Mouse (Mus musculus) heart, embryonic 16.5 days (tissue): ENCODE data around the gene Dnajc5. TPM values are rescaled to one million over a fixed set of nuclear protein-coding genes. Genes with fewer than 3 reads are reported as not detected.

Source experiments
- ATAC-seq: fragments of 200-750 bp; cut with Nextera tagmentation; replicated peaks from 2 replicates; pipeline ENCODE4 v1.8.0; 2017; ENCODE audit warnings: moderate number of reproducible peaks; ENCODE audit not compliant: insufficient read depth, low FRiP score; ENCODE audit errors: extremely low read depth
- H3K27ac ChIP-seq: fragments of 300-500 bp; sonication (generic); 2 replicates; pipeline ENCODE4 v1.5.1; 2014; ENCODE audit warnings: mild to moderate bottlenecking, low read length, control low read depth, moderate library complexity
- H3K27me3 ChIP-seq: fragments of 300-500 bp; sonication (generic); 2 replicates; pipeline ENCODE4 v1.6.1; 2014; ENCODE audit warnings: low read length, mixed read lengths; ENCODE audit not compliant: control insufficient read depth, insufficient read depth
- H3K36me3 ChIP-seq: fragments of 300-500 bp; sonication (generic); 2 replicates; pipeline ENCODE4 v1.6.1; 2014; ENCODE audit not compliant: control insufficient read depth, insufficient read depth
- H3K4me1 ChIP-seq: fragments of 300-500 bp; sonication (generic); 2 replicates; pipeline ENCODE4 v1.6.1; 2014; ENCODE audit warnings: low read length, mixed read lengths; ENCODE audit not compliant: control insufficient read depth, insufficient read depth
- H3K4me2 ChIP-seq: fragments of 300-500 bp; sonication (generic); 2 replicates; pipeline ENCODE4 v1.6.1; 2014; ENCODE audit warnings: low read depth, mild to moderate bottlenecking, control low read depth, low read length
- H3K4me3 ChIP-seq: fragments of 300-500 bp; sonication (generic); 2 replicates; pipeline ENCODE4 v1.5.1; 2014; ENCODE audit warnings: mild to moderate bottlenecking, control low read depth, low read length
- H3K9ac ChIP-seq: fragments of 300-500 bp; sonication (generic); 2 replicates; pipeline ENCODE4 v1.6.1; 2014; ENCODE audit warnings: low read length, control low read depth
- H3K9me3 ChIP-seq: fragments of 300-500 bp; sonication (generic); replicated peaks from 2 replicates; pipeline ENCODE4 v1.6.1; 2016; ENCODE audit warnings: low read length; ENCODE audit not compliant: control insufficient read depth
- WGBS: fragments of 180-500 bp; shearing (Covaris S2); extraction: QIAGEN DNeasy Blood & Tissue Kit; methylation state at CpG from one replicate; pipeline ENCODE4 v1.1.7; 2014; 5-methylcytosine and 5-hydroxymethylcytosine counted together
- polyA plus RNA-seq: library from polyadenylated mRNA; unstranded; fragments of >200 nt; fragmentation: Nextera tagmentation; extraction: Ambion mirVana; gene quantifications from 2 replicates; pipeline ENCODE4 v1.2.1, GENCODE M21; 2015

The Dnajc5 gene
- polyA plus RNA-seq, 1 experiment from 2014 or later = 77.9 TPM

DNA sequence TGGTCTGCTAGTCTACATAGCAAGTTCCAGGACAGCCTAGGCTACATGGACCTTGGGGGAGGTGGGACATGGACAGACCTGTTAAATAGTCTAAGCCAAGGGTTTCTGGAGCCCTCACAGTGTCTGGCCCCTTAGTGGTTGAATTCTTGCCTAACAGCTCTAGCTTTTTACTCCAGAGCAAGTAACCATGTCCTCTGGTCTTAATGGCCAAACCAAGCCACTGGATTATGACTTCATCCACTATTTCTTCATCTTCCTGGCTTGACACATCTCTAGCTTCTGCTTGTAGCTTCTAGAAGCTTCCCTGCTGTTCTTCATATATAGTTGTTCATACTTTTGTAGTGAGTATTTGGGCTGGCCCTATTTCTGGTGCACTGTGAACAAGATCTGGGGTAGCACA lies 33.5 kb downstream of the Dnajc5 start:
- Histone ChIP-seq H3K4me1 (no peaks in the 10 kb centered on the region), H3K4me3 (no peak overlapping the region), H3K9ac (no peak overlapping the region), H3K36me3 (peaks cover 40% of the 10 kb centered on the region), H3K9me3 (no peaks in the 10 kb centered on the region), H3K4me2 (no peak overlapping the region), H3K27ac (no peak overlapping the region), H3K27me3 (no peaks in the 10 kb centered on the region)
- ATAC-seq = no peak

DNA sequence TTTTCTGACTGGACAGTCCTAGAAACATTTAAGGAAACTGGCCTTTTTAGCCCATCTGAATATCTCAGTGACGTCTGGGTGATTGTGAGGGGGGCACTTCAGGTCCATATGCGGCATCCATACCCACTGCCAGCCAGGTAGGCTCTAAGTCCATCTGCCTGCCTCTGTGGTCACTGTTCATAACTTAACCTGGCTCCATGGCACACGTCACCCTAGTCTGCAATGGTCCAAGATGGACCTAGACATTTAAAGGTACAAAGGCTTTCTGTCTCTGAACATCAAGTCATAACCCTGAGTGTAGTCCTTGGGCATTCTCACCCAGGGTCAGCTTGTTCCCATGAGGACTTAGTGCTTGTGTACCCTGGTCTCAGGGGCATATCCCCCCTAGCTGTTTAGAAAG lies 47.1 kb downstream of the Dnajc5 start:
- ATAC-seq = no peak
- H3K4me1 ChIP-seq = no peaks in the 10 kb centered on the region
- H3K9me3 ChIP-seq = 0 out of 2 replicates have a peak, but pooled peaks cover 3% of the 10 kb centered on the region
- H3K27ac ChIP-seq = no peak overlapping the region
- H3K36me3 ChIP-seq = no peaks in the 10 kb centered on the region; the same call in 1 of the 2 replicates
- 88% methylated on average over 3 of the region's 3 CpGs for WGBS
- H3K27me3 ChIP-seq = no peaks in the 10 kb centered on the region
- H3K9ac ChIP-seq = no peak overlapping the region
- H3K4me3 ChIP-seq = no peak overlapping the region
- no peak overlapping the region for H3K4me2 ChIP-seq

DNA sequence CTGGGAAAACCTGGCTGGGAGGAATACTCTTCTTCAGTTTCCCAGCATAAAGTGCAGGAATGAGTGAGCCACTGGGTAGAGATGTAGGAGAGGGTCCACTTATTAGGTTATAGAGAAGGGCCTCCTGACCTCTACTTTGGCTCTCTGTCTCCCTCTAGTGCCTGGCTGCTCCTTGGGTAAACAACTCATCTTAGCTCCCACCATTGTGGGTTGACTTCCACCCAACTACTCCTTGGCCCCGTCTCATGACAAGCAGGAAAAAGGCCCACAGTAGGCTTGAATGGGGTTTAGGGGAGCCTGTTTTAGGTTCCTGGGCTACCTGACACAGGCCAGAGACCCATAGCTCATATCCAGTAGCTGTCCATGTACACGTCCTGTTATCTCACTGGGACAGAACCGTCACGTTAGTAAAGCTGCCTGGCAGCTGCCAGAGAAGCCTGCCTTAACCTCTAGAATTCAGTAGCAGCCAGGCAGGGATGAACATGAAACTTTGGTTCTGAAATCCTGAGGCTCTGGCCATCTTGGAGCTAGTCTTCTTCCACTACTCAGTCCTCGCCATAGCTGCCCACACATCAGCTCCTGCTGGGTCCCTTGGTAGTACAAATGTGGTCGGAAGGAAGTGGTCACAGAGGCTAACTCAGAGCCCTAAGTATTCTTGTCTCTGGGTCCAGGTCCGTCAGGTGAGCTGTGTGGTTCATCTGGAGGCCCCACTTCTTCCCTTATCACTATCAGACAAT lies 48.2 kb downstream of the Dnajc5 start:
- Histone ChIP-seq H3K4me1 (no peaks in the 10 kb centered on the region), H3K9ac (no peak overlapping the region), H3K27me3 (no peaks in the 10 kb centered on the region), H3K4me2 (no peak overlapping the region), H3K4me3 (no peak overlapping the region), H3K36me3 (no peaks in the 10 kb centered on the region; the same call in 1 of the 2 replicates), H3K9me3 (0 out of 2 replicates have a peak, but pooled peaks cover 3% of the 10 kb centered on the region), H3K27ac (no peak overlapping the region)
- WGBS = 63% methylated on average over 7 of the region's 7 CpGs
- no peak; the same call in 1 of the 2 replicates for ATAC-seq

GRCm38 (mm10) chr2:181569856-181570255 lies 49.6 kb downstream of the Dnajc5 start:
- no peak overlapping the region for H3K4me3 ChIP-seq
- H3K27me3 ChIP-seq = no peaks in the 10 kb centered on the region
- no peak overlapping the region for H3K27ac ChIP-seq
- H3K36me3 ChIP-seq = peaks cover 4% of the 10 kb centered on the region; the same call in 1 of the 2 replicates
- no peak for ATAC-seq
- no peak overlapping the region for H3K9ac ChIP-seq
- WGBS = 94% methylated on average over 10 of the region's 10 CpGs
- H3K4me2 ChIP-seq = no peak overlapping the region
- H3K9me3 ChIP-seq = 0 out of 2 replicates have a peak, but pooled peaks cover 3% of the 10 kb centered on the region
- H3K4me1 ChIP-seq = no peaks in the 10 kb centered on the region

DNA sequence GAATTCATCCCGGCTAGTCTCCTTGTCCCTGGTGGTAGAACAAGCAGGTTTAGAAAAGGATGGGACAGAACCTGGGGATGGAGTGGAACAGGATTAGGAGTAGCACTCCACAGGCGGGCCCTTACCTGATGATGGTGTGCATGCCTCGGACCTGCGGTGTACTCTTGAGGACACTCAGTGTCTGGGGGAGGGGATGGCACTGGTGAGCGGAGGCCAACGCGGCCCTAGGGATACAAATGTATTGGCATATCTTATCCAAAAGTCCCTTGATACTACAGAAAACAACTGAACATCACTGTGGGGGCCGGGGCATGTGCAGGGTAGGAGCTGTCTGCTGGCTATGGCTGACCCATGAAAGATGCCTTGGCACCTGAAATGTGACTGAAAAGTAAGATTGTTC lies 50.1 kb downstream of the Dnajc5 start:
- H3K4me3 ChIP-seq = no peak overlapping the region
- no peak overlapping the region for H3K27ac ChIP-seq
- H3K36me3 ChIP-seq = peaks cover 4% of the 10 kb centered on the region; the same call in 1 of the 2 replicates
- no peaks in the 10 kb centered on the region for H3K27me3 ChIP-seq
- H3K4me1 ChIP-seq = no peaks in the 10 kb centered on the region
- WGBS = 72% methylated on average over 8 of the region's 8 CpGs
- no peak overlapping the region for H3K4me2 ChIP-seq
- no peak for ATAC-seq
- no peak overlapping the region for H3K9ac ChIP-seq
- 0 out of 2 replicates have a peak, but pooled peaks cover 3% of the 10 kb centered on the region for H3K9me3 ChIP-seq

DNA sequence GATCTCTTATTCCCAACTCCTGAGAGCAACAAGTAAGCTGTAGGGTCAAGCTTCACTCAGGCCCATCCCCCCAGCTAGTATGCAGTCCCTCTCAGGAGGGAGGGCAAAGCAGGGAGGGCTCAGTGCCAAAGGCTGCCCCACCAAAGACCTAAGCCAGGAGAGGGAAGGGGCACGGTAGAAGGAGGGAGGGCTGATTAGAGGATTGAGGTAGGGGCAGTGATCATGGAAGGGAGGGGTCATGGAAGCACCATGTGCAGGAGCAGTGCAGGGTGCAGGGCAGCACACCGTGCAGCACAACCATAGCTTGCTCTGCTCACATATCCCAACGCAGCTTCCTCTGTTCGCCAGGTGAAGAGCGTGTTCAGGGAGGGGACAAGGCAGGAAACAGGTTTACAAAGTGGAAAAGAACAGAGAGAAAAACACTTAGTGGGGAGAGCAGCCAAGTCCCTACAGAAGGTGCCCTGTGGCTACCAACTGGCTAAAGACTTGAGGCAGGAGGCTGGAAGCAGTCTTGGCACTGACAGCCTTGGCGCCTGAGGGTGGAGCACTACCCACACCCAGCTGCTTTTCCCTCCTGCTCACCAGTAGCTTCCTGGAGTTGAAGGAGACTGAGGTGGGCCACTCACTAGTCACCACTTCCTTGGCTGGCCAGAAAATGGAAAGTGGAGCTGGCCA lies 50.8 kb downstream of the Dnajc5 start:
- WGBS = 60% methylated on average over 6 of the region's 6 CpGs

GRCm38 (mm10) chr2:181571941-181572670 lies 51.8 kb downstream of the Dnajc5 start:
- Histone ChIP-seq H3K4me2 (no peak overlapping the region), H3K9ac (no peak overlapping the region), H3K27me3 (no peaks in the 10 kb centered on the region), H3K27ac (no peak overlapping the region), H3K36me3 (peaks cover 4% of the 10 kb centered on the region; the same call in 1 of the 2 replicates), H3K4me1 (no peaks in the 10 kb centered on the region), H3K9me3 (no peaks in the 10 kb centered on the region), H3K4me3 (no peak overlapping the region)
- ATAC-seq = no peak
- 90% methylated on average over 11 of the region's 11 CpGs for WGBS

More for the DNA sequence above, 50.8 kb downstream of the Dnajc5 start:
- H3K27me3 ChIP-seq = no peaks in the 10 kb centered on the region
- no peak overlapping the region for H3K9ac ChIP-seq
- H3K9me3 ChIP-seq = no peaks in the 10 kb centered on the region
- no peaks in the 10 kb centered on the region for H3K4me1 ChIP-seq
- ATAC-seq = no peak
- no peak overlapping the region for H3K4me2 ChIP-seq
- peaks cover 4% of the 10 kb centered on the region; the same call in 1 of the 2 replicates for H3K36me3 ChIP-seq
- H3K4me3 ChIP-seq = no peak overlapping the region
- no peak overlapping the region for H3K27ac ChIP-seq

GRCm38 (mm10) chr2:181572921-181573920 lies 52.9 kb downstream of the Dnajc5 start:
- no peak for ATAC-seq
- H3K36me3 ChIP-seq = peaks cover 4% of the 10 kb centered on the region; the same call in 1 of the 2 replicates
- WGBS = 92% methylated on average over 15 of the region's 15 CpGs
- no peaks in the 10 kb centered on the region for H3K27me3 ChIP-seq
- H3K4me2 ChIP-seq = no peak overlapping the region
- H3K4me1 ChIP-seq = peaks cover 5% of the 10 kb centered on the region
- no peaks in the 10 kb centered on the region for H3K9me3 ChIP-seq
- no peak overlapping the region for H3K27ac ChIP-seq
- H3K9ac ChIP-seq = no peak overlapping the region
- no peak overlapping the region for H3K4me3 ChIP-seq
